Mouse (Mus musculus): ENCODE measurements at regions not wholly inside any gene's neighbourhood (a gene's known extent, or its start where the extent isn't known, plus 50 kb on each side); places are given as distances from the start of the nearest gene placed in this dataset.

GRCm38 (mm10) chr13:45333634-45334033 is 55.9 kb upstream of the Mylip start:
- TF ChIP-seq CTCF (IDR thresholded peaks at IDR 0.05; ENCODE audit: extremely low read depth, insufficient read length, insufficient replicate concordance, low read depth, low read length) (no peak), POLR2A (IDR thresholded peaks at IDR 0.05; ENCODE audit: low read depth, low read length) (no peak)

Data from small intestine, adult 2 months (tissue).